Mouse (Mus musculus) cortical plate, adult 2 months (tissue): ENCODE measurements around the gene Pgf. TPM values are rescaled to one million over a fixed set of nuclear protein-coding genes. Genes with fewer than 3 reads are reported as not detected.
A peak's percentile ranks its signal among the peaks of the same experiment; 100 is the strongest.

Experiments used
- H3K27ac ChIP-seq: fragments of 200-500 bp; 2 replicates; pipeline ENCODE4 v1.5.1; 2012; ENCODE audit warnings: low read length, control low read depth, inconsistent platforms; ENCODE audit not compliant: insufficient read depth
- H3K4me1 ChIP-seq: fragments of 200-500 bp; 2 replicates; pipeline ENCODE4 v1.6.1; 2011; ENCODE audit warnings: low read length; ENCODE audit not compliant: control insufficient read depth, insufficient read depth
- H3K4me3 ChIP-seq: fragments of 200-500 bp; 2 replicates; pipeline ENCODE4 v1.5.1; 2011; ENCODE audit warnings: mild to moderate bottlenecking, low read length, control low read depth; ENCODE audit not compliant: insufficient read depth
- CTCF ChIP-seq: fragments of 200-500 bp; IDR thresholded peaks from 2 replicates; pipeline ENCODE4 v1.5.1; 2011; ENCODE audit warnings: mild to moderate bottlenecking, control low read depth, low read length; ENCODE audit not compliant: insufficient read depth; ENCODE audit errors: extremely low read depth
- POLR2A ChIP-seq: fragments of 200-500 bp; IDR thresholded peaks from 2 replicates; pipeline ENCODE4 v1.6.1; 2011; ENCODE audit warnings: mild to moderate bottlenecking, low read length, control low read depth; ENCODE audit not compliant: insufficient read depth; ENCODE audit errors: extremely low read depth
- polyA plus RNA-seq: library from polyadenylated mRNA; depleted of rRNA; stranded (reverse); fragments of >200 nt; gene quantifications from 2 replicates; pipeline ENCODE4 v1.2.3, GENCODE M21; 2012

Pgf gene
- polyA plus RNA-seq, 1 experiment: 2.9 TPM

GRCm38 (mm10) chr12:85166631-85167030, 11.0 kb downstream of the Pgf start:
- TF ChIP-seq CTCF (no peak), POLR2A (no peak)
- no peaks in the 10 kb centered on the region for H3K4me1 ChIP-seq
- H3K4me3 ChIP-seq: no peak overlapping the region
- no peak overlapping the region for H3K27ac ChIP-seq

GRCm38 (mm10) chr12:85164996-85165395, 12.6 kb downstream of the Pgf start:
- TF ChIP-seq CTCF: no peak
- no peak for TF ChIP-seq POLR2A
- Histone ChIP-seq H3K4me1 (no peaks in the 10 kb centered on the region), H3K27ac (no peak overlapping the region), H3K4me3 (no peak overlapping the region)

- TF ChIP-seq POLR2A (no peak), CTCF (no peak)
Measured at GRCm38 (mm10) chr12:85159592-85159991, 18.0 kb downstream of the Pgf start.

GRCm38 (mm10) chr12:85158801-85159200, 18.8 kb downstream of the Pgf start:
- no peak overlapping the region for H3K27ac ChIP-seq
- no peak for TF ChIP-seq CTCF
- TF ChIP-seq POLR2A: no peak
- no peaks in the 10 kb centered on the region for H3K4me1 ChIP-seq
- no peak overlapping the region for H3K4me3 ChIP-seq

More at GRCm38 (mm10) chr12:85159592-85159991, 18.0 kb downstream of the Pgf start:
- no peak overlapping the region for H3K27ac ChIP-seq
- no peak overlapping the region for H3K4me3 ChIP-seq
- no peaks in the 10 kb centered on the region for H3K4me1 ChIP-seq

- no peak for TF ChIP-seq CTCF
- Histone ChIP-seq H3K4me1 (no peaks in the 10 kb centered on the region), H3K4me3 (no peak overlapping the region), H3K27ac (no peak overlapping the region)
Measured at GRCm38 (mm10) chr12:85157797-85158460, 19.7 kb downstream of the Pgf start.

- Histone ChIP-seq H3K27ac (no peak overlapping the region), H3K4me1 (peaks cover under 1% of the 10 kb centered on the region; the same call in 1 of the 2 replicates), H3K4me3 (no peak overlapping the region)
- TF ChIP-seq POLR2A (no peak), CTCF (no peak)
Measured at GRCm38 (mm10) chr12:85156324-85156723, 21.3 kb downstream of the Pgf start.

- TF ChIP-seq CTCF: no peak
- no peak for TF ChIP-seq POLR2A
- Histone ChIP-seq H3K4me3 (no peak overlapping the region), H3K27ac (no peak overlapping the region), H3K4me1 (peaks cover 5% of the 10 kb centered on the region)
Measured at GRCm38 (mm10) chr12:85153011-85153410, 24.6 kb downstream of the Pgf start.

GRCm38 (mm10) chr12:85151002-85151774, 26.4 kb downstream of the Pgf start, which contains the start of gene Rps6kl1:
Gene Rps6kl1 (minus strand): TSS chr12:85151264.
- peak within 1 kb of the TSS; percentile 51; the same call in 1 of the 2 replicates for H3K27ac ChIP-seq
- TF ChIP-seq POLR2A (peak; percentile 76), CTCF (no peak)

GRCm38 (mm10) chr12:85150321-85151001, 27.1 kb downstream of the Pgf start:
- Histone ChIP-seq H3K4me3 (peak overlapping the region; percentile 84), H3K27ac (peak overlapping the region; percentile 51; the same call in 1 of the 2 replicates), H3K4me1 (peaks cover 5% of the 10 kb centered on the region)
- TF ChIP-seq CTCF (no peak), POLR2A (no peak)

More at GRCm38 (mm10) chr12:85151002-85151774, 26.4 kb downstream of the Pgf start, which contains the start of gene Rps6kl1:
- Histone ChIP-seq H3K4me3 (peak within 1 kb of the TSS; percentile 84), H3K4me1 (peaks cover 5% of the 10 kb centered on the region)

GRCm38 (mm10) chr12:85146881-85147280, 30.7 kb downstream of the Pgf start:
- Histone ChIP-seq H3K4me1 (peaks cover 5% of the 10 kb centered on the region), H3K27ac (no peak overlapping the region), H3K4me3 (no peak overlapping the region)
- TF ChIP-seq CTCF (no peak), POLR2A (no peak; the same call in 1 of the 2 replicates)
